ENCODE assay signal across 8 mouse cellular contexts in the genomic region with DNA sequence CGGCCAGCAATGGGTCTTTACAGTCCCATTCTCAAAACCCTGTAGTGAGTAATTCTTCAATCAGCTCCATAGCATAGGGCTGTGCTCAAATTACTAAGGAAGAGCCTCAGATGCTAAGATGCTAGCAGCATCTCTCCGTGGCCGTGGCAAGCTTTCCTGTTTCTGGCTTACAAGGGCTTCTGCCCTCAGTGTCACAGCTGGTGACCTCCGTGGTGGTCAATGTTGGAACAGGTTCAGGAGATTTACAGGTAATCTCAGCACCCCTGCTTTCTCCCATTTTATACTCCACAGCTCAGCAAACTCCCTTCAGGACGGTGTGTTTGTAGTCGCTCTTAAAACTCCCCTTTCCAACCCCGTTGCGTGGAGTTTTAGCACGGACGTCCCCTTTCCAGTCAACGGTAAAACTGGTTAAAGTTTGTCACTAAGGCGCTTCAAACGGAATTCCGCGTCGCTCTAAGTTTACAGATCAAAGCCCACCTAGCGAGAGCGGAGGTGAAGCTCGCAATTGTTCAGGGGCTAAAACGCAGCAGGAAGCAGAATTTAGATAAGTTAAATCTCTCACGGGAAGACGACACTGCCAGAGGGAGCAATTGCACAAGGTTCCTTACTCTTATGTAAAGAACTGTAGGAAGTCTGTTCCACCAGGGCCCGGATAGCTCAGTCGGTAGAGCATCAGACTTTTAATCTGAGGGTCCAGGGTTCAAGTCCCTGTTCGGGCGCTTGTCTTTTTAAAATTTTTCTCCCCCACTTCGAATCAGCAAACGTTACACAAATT. TPM values are rescaled to one million over a fixed set of nuclear protein-coding genes. Genes with fewer than 3 reads are reported as not detected.
DNase-seq lines count a peak whose midpoint lies in the region; ATAC-seq and TF ChIP-seq lines count a peak whose summit lies in the region.

No protein-coding gene starts in this region.

- peak overlapping the region; percentile 92 for H3K4me3 ChIP-seq in cerebellum, adult 2 months (replicated peaks; ENCODE audit: insufficient read depth, low read depth, low read length)
- H3K4me3 ChIP-seq in forebrain, postnatal 0 days (ENCODE audit: low read depth, low read length): peak overlapping the region; percentile 50
- H3K4me3 ChIP-seq in hindbrain, embryonic 15.5 days: peak overlapping the region; percentile 52

- peak; percentile 94 for DNase-seq in NIH3T3 (ENCODE audit: low read depth)
- peak; percentile 71 to 76 for DNase-seq in cerebellum, adult 2 months
- DNase-seq in forebrain, postnatal 0 days: peak; percentile 94
- peak; percentile 66 for DNase-seq in left cerebral cortex, adult 11 months (ENCODE audit: low spot score)
- DNase-seq in lung, postnatal 25 days (ENCODE audit: low spot score): peak; percentile 79
- peak; percentile 78 for DNase-seq in right cerebral cortex, adult 18-20 months
- peak; percentile 60 to 66 for DNase-seq in urinary bladder, postnatal 36 days (ENCODE audit: low spot score in 2 of 2)

- no peaks in the 10 kb centered on the region for H3K9me3 ChIP-seq in forebrain, postnatal 0 days (ENCODE audit: low read length)
- H3K9me3 ChIP-seq in hindbrain, embryonic 15.5 days: no peaks in the 10 kb centered on the region

- 3% methylated on average over 28 of the region's 28 CpGs for WGBS in cerebellum, adult 2 months
- under 1% methylated on average over 28 of the region's 28 CpGs for WGBS in forebrain, postnatal 0 days
- WGBS in hindbrain, embryonic 15.5 days: under 1% methylated on average over 28 of the region's 28 CpGs

- TF ChIP-seq POLR2A in cerebellum, adult 2 months (IDR thresholded peaks at IDR 0.05; ENCODE audit: borderline replicate concordance, insufficient read depth, low read length): no peak

- no peak overlapping the region for H3K27ac ChIP-seq in cerebellum, adult 2 months (ENCODE audit: insufficient read depth, low read length)
- peak overlapping the region; percentile 51; the same call in 1 of the 2 replicates for H3K27ac ChIP-seq in forebrain, postnatal 0 days (ENCODE audit: low read depth, low read length)
- peak overlapping the region; percentile 69 for H3K27ac ChIP-seq in hindbrain, embryonic 15.5 days (replicated peaks)

- ATAC-seq in forebrain, postnatal 0 days: peak; percentile 92
- ATAC-seq in hindbrain, embryonic 15.5 days (ENCODE audit: low FRiP score, low read depth): peak; percentile 92

- TF ChIP-seq CTCF in cerebellum, adult 2 months (IDR thresholded peaks at IDR 0.05; ENCODE audit: borderline replicate concordance, insufficient read depth, low read depth, low read length): no peak
- 0 out of 2 replicates have a peak, but pooled peaks have one; percentile 3 for TF ChIP-seq CTCF in forebrain, postnatal 0 days (IDR thresholded peaks at IDR 0.05; ENCODE audit: low read depth)

- no peaks in the 10 kb centered on the region for H3K27me3 ChIP-seq in cerebellum, adult 2 months (ENCODE audit: control insufficient read depth, insufficient read depth, low read length)
- no peaks in the 10 kb centered on the region for H3K27me3 ChIP-seq in forebrain, postnatal 0 days (ENCODE audit: insufficient read depth, low read length)
- no peaks in the 10 kb centered on the region for H3K27me3 ChIP-seq in hindbrain, embryonic 15.5 days

- no peaks in the 10 kb centered on the region for H3K4me1 ChIP-seq in cerebellum, adult 2 months (ENCODE audit: control insufficient read depth, insufficient read depth, low read length)
- no peaks in the 10 kb centered on the region for H3K4me1 ChIP-seq in forebrain, postnatal 0 days (ENCODE audit: insufficient read depth)
- H3K4me1 ChIP-seq in hindbrain, embryonic 15.5 days (replicated peaks): peaks cover 12% of the 10 kb centered on the region

- H3K36me3 ChIP-seq in forebrain, postnatal 0 days (ENCODE audit: insufficient read depth): no peaks in the 10 kb centered on the region
- H3K36me3 ChIP-seq in hindbrain, embryonic 15.5 days: no peaks in the 10 kb centered on the region

- H3K9ac ChIP-seq in forebrain, postnatal 0 days: peak overlapping the region; percentile 34
- H3K9ac ChIP-seq in hindbrain, embryonic 15.5 days: peak overlapping the region; percentile 10

- H3K4me2 ChIP-seq in forebrain, postnatal 0 days (ENCODE audit: low read depth): peak overlapping the region; percentile 44
- peak overlapping the region; percentile 52 for H3K4me2 ChIP-seq in hindbrain, embryonic 15.5 days

RNA-seq across cellular contexts. Expression of a gene that starts 3.1 kb away (rescaled TPM):
- 76.2 and 77.8 TPM in 2 replicates for polyA plus RNA-seq in cerebellum, adult 2 months (2012; rRNA removed)
- total RNA-seq in forebrain, postnatal 0 days (2014; rRNA removed): 60.4 and 74.8 TPM in 2 replicates
- polyA plus RNA-seq in forebrain, postnatal 0 days (2015; fragmentation: Nextera tagmentation; extraction: Ambion mirVana): 22.2 and 27.4 TPM in 2 replicates
- 35.9 and 36.8 TPM in 2 replicates for polyA plus RNA-seq in hindbrain, embryonic 15.5 days (2015; fragmentation: Nextera tagmentation; extraction: Ambion mirVana)

RNA-seq across cellular contexts. Expression of a gene that starts 12.0 kb away (rescaled TPM):
- polyA plus RNA-seq in cerebellum, adult 2 months (2012; rRNA removed): 12.9 and 15.5 TPM in 2 replicates
- total RNA-seq in forebrain, postnatal 0 days (2014; rRNA removed): 17.1 and 18.3 TPM in 2 replicates
- polyA plus RNA-seq in forebrain, postnatal 0 days (2015; fragmentation: Nextera tagmentation; extraction: Ambion mirVana): 5.7 and 7.2 TPM in 2 replicates
- 12.2 and 13.3 TPM in 2 replicates for polyA plus RNA-seq in hindbrain, embryonic 15.5 days (2015; fragmentation: Nextera tagmentation; extraction: Ambion mirVana)
